Mouse (Mus musculus) forebrain, postnatal 0 days (tissue): ENCODE results near the gene Olfml2b. TPM values are rescaled to one million over a fixed set of nuclear protein-coding genes. Genes with fewer than 3 reads are reported as not detected.
A peak's percentile ranks its signal among the peaks of the same experiment; 100 is the strongest.

ENCODE experiments used
- ATAC-seq: fragments of 200-750 bp; cut with Nextera tagmentation; 2 replicates; pipeline ENCODE4 v1.8.0; 2017; ENCODE audit warnings: mild to moderate bottlenecking, moderate library complexity
- DNase-seq: peaks from one replicate; pipeline ENCODE4 v3.0.0-alpha.2; 2015
- H3K27ac ChIP-seq: fragments of 300-500 bp; sonication (generic); 2 replicates; pipeline ENCODE4 v1.5.1; 2014; ENCODE audit warnings: low read depth, mild to moderate bottlenecking, antibody characterized with exemption, low read length, moderate library complexity, mixed read lengths
- H3K27me3 ChIP-seq: fragments of 300-500 bp; sonication (generic); 2 replicates; pipeline ENCODE4 v1.6.1; 2014; ENCODE audit warnings: mild to moderate bottlenecking, low read length, mixed read lengths; ENCODE audit not compliant: insufficient read depth
- H3K36me3 ChIP-seq: fragments of 300-500 bp; sonication (generic); 2 replicates; pipeline ENCODE4 v1.6.1; 2014; ENCODE audit warnings: mild to moderate bottlenecking, moderate library complexity; ENCODE audit not compliant: insufficient read depth
- H3K4me1 ChIP-seq: fragments of 300-500 bp; sonication (generic); 2 replicates; pipeline ENCODE4 v1.6.1; 2014; ENCODE audit warnings: antibody characterized with exemption; ENCODE audit not compliant: insufficient read depth
- H3K4me2 ChIP-seq: fragments of 300-500 bp; sonication (generic); 2 replicates; pipeline ENCODE4 v1.6.1; 2014; ENCODE audit warnings: low read depth, mild to moderate bottlenecking, moderate library complexity
- H3K4me3 ChIP-seq: fragments of 300-500 bp; sonication (generic); 2 replicates; pipeline ENCODE4 v1.5.1; 2014; ENCODE audit warnings: low read depth, low read length, mixed read lengths
- H3K9ac ChIP-seq: fragments of 300-500 bp; sonication (generic); 2 replicates; pipeline ENCODE4 v1.6.1; 2014; ENCODE audit warnings: mild to moderate bottlenecking
- H3K9me3 ChIP-seq: fragments of 300-500 bp; sonication (generic); 2 replicates; pipeline ENCODE4 v1.6.1; 2016; ENCODE audit warnings: low read length
- CTCF ChIP-seq: sonication (generic); IDR thresholded peaks from 2 replicates; pipeline ENCODE4 v1.5.1; 2016; ENCODE audit warnings: antibody characterized with exemption, control low read depth, low read depth
- WGBS: fragments of 180-500 bp; shearing (Covaris S2); extraction: QIAGEN DNeasy Blood & Tissue Kit; methylation state at CpG from one replicate; pipeline ENCODE4 v1.1.7; 2014; 5-methylcytosine and 5-hydroxymethylcytosine counted together
- polyA plus RNA-seq: library from polyadenylated mRNA; unstranded; fragments of >200 nt; fragmentation: Nextera tagmentation; extraction: Ambion mirVana; gene quantifications from 2 replicates; pipeline ENCODE4 v1.2.1, GENCODE M21; 2015
- total RNA-seq: library from RNA; depleted of rRNA; stranded (reverse); fragments of >200 nt; gene quantifications from 2 replicates; pipeline ENCODE4 v1.2.3, GENCODE M21; 2014

The Olfml2b gene
- total and polyA plus RNA-seq, 2 experiments from 2014 or later: 7.9 to 13.1 TPM

- no peak for ATAC-seq
- no peak for DNase-seq
- Histone ChIP-seq H3K27me3 (no peaks in the 10 kb centered on the region), H3K4me1 (no peaks in the 10 kb centered on the region), H3K36me3 (peaks cover 6% of the 10 kb centered on the region; the same call in 1 of the 2 replicates), H3K4me3 (no peak overlapping the region), H3K9me3 (no peaks in the 10 kb centered on the region), H3K9ac (no peak overlapping the region), H3K27ac (no peak overlapping the region), H3K4me2 (no peak overlapping the region)
- TF ChIP-seq CTCF: no peak
- 81% methylated on average over 7 of the region's 7 CpGs for WGBS
Measured at GRCm38 (mm10) chr1:170711731-170712130, 67.4 kb downstream of the Olfml2b start.

- Histone ChIP-seq H3K4me3 (no peak overlapping the region), H3K9me3 (no peaks in the 10 kb centered on the region), H3K27ac (no peak overlapping the region), H3K4me1 (no peaks in the 10 kb centered on the region), H3K36me3 (no peaks in the 10 kb centered on the region), H3K4me2 (no peak overlapping the region), H3K27me3 (no peaks in the 10 kb centered on the region), H3K9ac (no peak overlapping the region)
- DNase-seq (no peak), ATAC-seq (no peak)
- WGBS: 81% methylated on average over 3 of the region's 3 CpGs
- TF ChIP-seq CTCF: no peak
Measured at GRCm38 (mm10) chr1:170717241-170717828, 73.0 kb downstream of the Olfml2b start.

- no peak for TF ChIP-seq CTCF
- H3K27ac ChIP-seq: no peak overlapping the region
- no peaks in the 10 kb centered on the region for H3K36me3 ChIP-seq
- DNase-seq (no peak), ATAC-seq (no peak)
- no peaks in the 10 kb centered on the region for H3K9me3 ChIP-seq
- H3K4me1 ChIP-seq: no peaks in the 10 kb centered on the region
- no peak overlapping the region for H3K4me3 ChIP-seq
- H3K9ac ChIP-seq: no peak overlapping the region
- H3K4me2 ChIP-seq: no peak overlapping the region
- H3K27me3 ChIP-seq: no peaks in the 10 kb centered on the region
- WGBS: 78% methylated on average over 8 of the region's 8 CpGs
Measured at GRCm38 (mm10) chr1:170718133-170718810, 73.9 kb downstream of the Olfml2b start.

- no peaks in the 10 kb centered on the region for H3K4me1 ChIP-seq
- ATAC-seq (peak; percentile 88), DNase-seq (peak; percentile 79)
- 68% methylated on average over 5 of the region's 5 CpGs for WGBS
- no peaks in the 10 kb centered on the region for H3K36me3 ChIP-seq
- 0 out of 2 replicates have a peak overlapping the region, but pooled peaks have one; percentile 35 for H3K27ac ChIP-seq
- no peak overlapping the region for H3K9ac ChIP-seq
- H3K9me3 ChIP-seq: no peaks in the 10 kb centered on the region
- no peak overlapping the region for H3K4me3 ChIP-seq
- H3K4me2 ChIP-seq: no peak overlapping the region
- H3K27me3 ChIP-seq: no peaks in the 10 kb centered on the region
- no peak for TF ChIP-seq CTCF
Measured at GRCm38 (mm10) chr1:170721560-170721959, 77.2 kb downstream of the Olfml2b start.

- Histone ChIP-seq H3K9ac (no peak overlapping the region), H3K4me2 (no peak overlapping the region), H3K27ac (no peak overlapping the region), H3K4me3 (no peak overlapping the region), H3K27me3 (no peaks in the 10 kb centered on the region), H3K4me1 (no peaks in the 10 kb centered on the region), H3K9me3 (no peaks in the 10 kb centered on the region), H3K36me3 (no peaks in the 10 kb centered on the region)
- WGBS: 79% methylated on average over 6 of the region's 6 CpGs
- ATAC-seq (no peak), DNase-seq (no peak)
- TF ChIP-seq CTCF: no peak
Measured at GRCm38 (mm10) chr1:170728524-170728923, 84.2 kb downstream of the Olfml2b start.

GRCm38 (mm10) chr1:170729267-170729962 lies 85.1 kb downstream of the Olfml2b start:
- Histone ChIP-seq H3K4me3 (no peak overlapping the region), H3K4me2 (no peak overlapping the region), H3K9me3 (no peaks in the 10 kb centered on the region), H3K27ac (no peak overlapping the region), H3K9ac (no peak overlapping the region), H3K36me3 (no peaks in the 10 kb centered on the region), H3K27me3 (no peaks in the 10 kb centered on the region), H3K4me1 (no peaks in the 10 kb centered on the region)
- DNase-seq (no peak), ATAC-seq (no peak)
- WGBS: 85% methylated on average over 8 of the region's 8 CpGs
- TF ChIP-seq CTCF: no peak
